Mouse (Mus musculus) adipocyte (in vitro differentiated cells): ENCODE data around the gene Nags.
A peak's percentile ranks its signal among the peaks of the same experiment; 100 is the strongest.
"Not testable (repeated sequence)": the region's sequence is repeated elsewhere in the genome, so short reads cannot be mapped to it uniquely, and the experiment has no call there.

Experiments used
- DNase-seq: peaks from one replicate; pipeline ENCODE4 v3.0.0-alpha.2; 2016; ENCODE audit warnings: low spot score

Gene Nags

DNA sequence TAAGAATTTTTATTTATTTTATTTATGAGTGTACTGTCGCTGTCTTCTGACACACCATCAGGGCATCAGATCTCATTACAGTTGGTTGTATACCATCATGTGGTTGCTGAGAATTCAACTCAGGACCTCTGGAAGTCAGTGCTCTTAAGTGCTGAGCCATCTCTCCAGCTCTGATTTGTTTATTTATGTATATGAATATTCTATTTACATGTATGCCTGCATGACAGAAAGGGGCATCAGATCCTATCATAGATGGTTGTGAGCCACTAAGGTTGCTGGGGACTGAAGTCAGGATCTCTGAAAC lies 11.4 kb downstream of the Nags start:
- DNase-seq: no peak

GRCm38 (mm10) chr11:102158024-102158423 lies 12.7 kb downstream of the Nags start:
- not testable (repeated sequence) for DNase-seq

DNA sequence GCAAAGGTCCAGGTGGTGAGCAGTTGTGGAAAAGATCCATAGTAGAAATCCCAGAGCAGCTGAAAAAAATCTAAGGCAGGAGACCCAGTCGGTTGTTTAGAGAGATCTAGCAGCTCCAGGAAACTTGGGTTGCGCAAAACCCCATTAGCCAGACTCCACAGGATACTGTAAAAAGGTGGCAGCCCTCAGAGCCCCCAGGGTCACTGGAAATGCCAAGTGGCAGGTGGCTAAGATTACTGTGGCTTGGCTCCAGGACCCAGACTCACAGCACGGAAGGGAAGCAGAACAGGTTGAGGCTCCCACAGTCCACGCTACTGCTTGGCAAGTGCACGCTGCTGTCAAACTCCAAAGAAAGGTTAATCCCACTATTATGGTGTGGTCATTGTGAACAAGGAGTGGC lies 14.5 kb downstream of the Nags start:
- DNase-seq: no peak

GRCm38 (mm10) chr11:102165971-102166722 lies 20.8 kb downstream of the Nags start:
- DNase-seq: no peak

- DNase-seq: no peak
Observed at GRCm38 (mm10) chr11:102167539-102167938, 22.2 kb downstream of the Nags start.

DNA sequence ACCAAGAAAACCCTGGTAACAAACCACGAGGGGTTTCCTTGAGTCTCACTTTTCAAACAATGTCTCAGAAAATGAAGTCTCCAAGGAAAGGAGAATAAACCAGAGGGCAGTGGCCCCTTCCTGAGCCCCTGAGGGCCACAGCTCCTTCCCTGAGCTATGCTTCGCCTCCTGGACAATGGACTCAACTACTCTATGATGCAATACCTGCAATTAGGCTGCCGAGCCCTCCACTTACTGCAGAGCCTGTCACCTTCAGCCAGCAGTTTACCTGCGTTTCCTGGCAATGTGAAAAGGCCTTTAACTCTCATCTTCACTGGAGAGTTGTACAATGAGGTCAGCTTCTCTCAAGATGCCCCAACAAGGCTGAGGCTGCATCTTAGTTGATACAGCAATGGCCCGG lies 23.4 kb downstream of the Nags start:
- DNase-seq: no peak

DNA sequence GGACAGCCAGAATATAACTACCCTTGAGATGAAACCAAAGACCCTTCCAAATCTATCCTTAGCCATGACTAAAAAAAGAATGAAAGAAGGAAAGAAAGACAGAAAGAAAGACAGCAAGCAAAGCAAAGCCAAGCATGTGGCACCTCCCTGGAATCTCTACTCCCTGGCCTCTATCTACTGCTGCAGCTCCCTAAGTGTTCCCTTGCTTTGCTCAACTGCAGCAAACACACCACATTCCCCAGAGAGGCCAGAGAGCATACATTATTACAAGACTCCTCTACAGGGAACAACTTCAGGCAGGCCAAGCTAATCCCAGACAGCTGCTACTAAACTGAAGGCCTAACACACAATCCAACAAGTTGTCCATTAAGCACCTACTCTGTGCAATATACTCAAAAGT lies 34.5 kb downstream of the Nags start:
- DNase-seq: peak; percentile 73

GRCm38 (mm10) chr11:102184253-102184645 lies 38.9 kb downstream of the Nags start:
- DNase-seq: peak; percentile 38

- DNase-seq: peak; percentile 90
Observed at GRCm38 (mm10) chr11:102184646-102185495, 39.6 kb downstream of the Nags start, which contains the start of gene Lsm12. TSS of gene Lsm12 (minus strand) at chr11:102185296.

DNA sequence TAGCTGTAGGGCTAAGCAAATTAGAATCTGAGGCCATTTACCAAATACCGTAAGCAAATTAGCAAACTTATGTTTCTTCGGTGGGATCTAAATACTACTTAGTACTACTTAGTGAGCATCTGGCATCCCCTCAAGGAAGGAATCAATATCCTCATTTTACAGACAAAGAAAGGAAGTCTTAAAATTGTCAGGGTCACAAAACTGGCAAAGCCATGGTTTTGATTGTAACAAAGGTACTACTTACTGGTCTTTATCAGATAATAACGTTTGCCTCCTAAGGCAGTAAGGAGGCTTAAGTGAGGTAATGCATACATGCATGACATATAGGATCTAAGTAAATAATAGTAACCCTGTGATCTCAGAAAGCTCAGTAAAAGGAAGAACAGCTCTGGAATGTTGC lies 40.4 kb downstream of the Nags start:
- DNase-seq: no peak

DNA sequence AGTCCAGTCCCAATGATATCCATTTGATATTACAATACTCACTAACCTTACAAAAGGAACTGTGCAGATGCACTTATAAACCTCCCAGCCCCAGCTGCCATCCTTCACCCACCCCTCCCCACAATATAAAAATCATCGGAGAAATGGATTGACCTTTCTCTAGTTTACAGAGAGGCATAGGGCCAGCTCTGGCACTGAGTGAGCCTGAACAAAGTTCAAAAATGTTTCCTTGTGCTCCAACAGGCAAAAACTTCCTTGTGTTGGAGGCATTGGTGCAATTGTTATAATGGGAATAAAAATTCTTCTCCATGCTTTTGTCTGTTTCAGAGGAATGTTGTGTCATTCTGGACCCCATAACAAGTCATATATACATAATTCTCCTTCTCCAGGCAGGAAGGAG lies 40.9 kb downstream of the Nags start:
- DNase-seq: peak; percentile 83

GRCm38 (mm10) chr11:102188980-102189379 lies 43.7 kb downstream of the Nags start:
- DNase-seq: no peak

DNA sequence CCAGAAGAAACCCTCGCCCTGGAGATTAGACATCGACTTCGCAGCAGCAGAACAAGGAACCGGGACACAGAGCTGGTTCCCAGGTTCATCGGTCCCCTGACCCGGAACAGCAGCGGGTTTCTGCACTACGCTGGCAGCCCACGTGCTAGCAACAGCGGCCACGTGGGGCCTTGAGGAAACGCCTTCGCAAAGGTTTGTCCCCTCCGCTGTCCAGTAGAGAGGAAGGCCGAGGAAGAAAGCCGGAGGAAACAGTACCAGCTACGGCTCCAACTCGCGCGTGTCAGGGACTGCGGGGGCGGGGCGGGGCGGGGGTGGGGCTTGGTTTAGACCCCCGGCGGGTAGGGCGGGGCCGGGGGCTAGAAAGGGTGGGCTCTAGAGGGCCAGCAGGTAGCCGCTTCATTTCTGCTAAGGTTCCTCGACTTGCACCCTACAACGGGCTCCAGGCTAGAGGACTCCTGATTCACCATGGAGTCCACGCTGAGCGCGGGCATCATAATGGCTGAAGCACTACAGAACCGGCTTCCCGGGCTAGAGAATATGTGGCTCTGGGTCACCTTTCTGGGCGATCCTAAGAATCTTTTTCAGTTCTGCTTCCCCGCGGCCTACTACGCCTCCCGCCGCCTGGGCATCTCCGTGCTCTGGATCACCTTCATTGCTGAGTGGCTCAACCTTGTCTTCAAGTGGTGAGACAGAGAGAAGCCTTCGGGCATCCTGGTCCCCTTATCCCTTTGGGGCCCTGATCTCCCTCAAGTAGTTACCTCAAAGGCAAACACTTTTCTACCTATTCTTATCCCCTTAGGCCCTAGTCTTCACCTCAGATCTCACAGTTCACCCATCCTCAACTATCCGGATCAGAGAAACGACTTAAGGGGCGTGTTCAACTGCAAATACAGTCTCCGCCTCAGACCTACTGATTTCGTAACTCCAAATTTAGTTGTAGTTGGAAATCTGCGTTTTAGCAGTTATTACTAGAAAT lies 44.4 kb downstream of the Nags start, which contains the start of gene G6pc3:
Gene G6pc3, plus strand, starts transcription at position 160 of the 976 bp plus-strand sequence.
- peak; percentile 42 for DNase-seq

- peak; percentile 45 for DNase-seq
Observed at GRCm38 (mm10) chr11:102190848-102191247, 45.5 kb downstream of the Nags start.

- peak; percentile 75 for DNase-seq
Observed at GRCm38 (mm10) chr11:102193657-102194440, 48.5 kb downstream of the Nags start.

- no peak for DNase-seq
Observed at GRCm38 (mm10) chr11:102196018-102196797, 50.9 kb downstream of the Nags start.

- DNase-seq: no peak
Observed at GRCm38 (mm10) chr11:102198245-102198644, 52.9 kb downstream of the Nags start.
